Mouse (Mus musculus) stomach, embryonic 14.5 days (tissue): ENCODE measurements around the gene Cxcr1. TPM values are rescaled to one million over a fixed set of nuclear protein-coding genes. Genes with fewer than 3 reads are reported as not detected.
A peak's percentile ranks its signal among the peaks of the same experiment; 100 is the strongest.

ENCODE experiments used
- ATAC-seq: fragments of 200-750 bp; cut with Nextera tagmentation; 2 replicates; pipeline ENCODE4 v1.8.0; 2017; ENCODE audit warnings: low read depth, moderate TSS enrichment; ENCODE audit not compliant: insufficient number of reproducible peaks, insufficient read depth, low FRiP score
- H3K27ac ChIP-seq: fragments of 300-500 bp; sonication (generic); 2 replicates; pipeline ENCODE4 v1.5.1; 2014; ENCODE audit warnings: mild to moderate bottlenecking, low read length, moderate library complexity, mixed read lengths
- H3K27me3 ChIP-seq: fragments of 300-500 bp; sonication (generic); 2 replicates; pipeline ENCODE4 v1.6.1; 2014; ENCODE audit warnings: low read length, control low read depth, mixed read lengths; ENCODE audit not compliant: control insufficient read depth, insufficient read depth
- H3K36me3 ChIP-seq: fragments of 300-500 bp; sonication (generic); 2 replicates; pipeline ENCODE4 v1.6.1; 2014; ENCODE audit warnings: mild to moderate bottlenecking, control low read depth, low read length, moderate library complexity, mixed read lengths; ENCODE audit not compliant: control insufficient read depth, insufficient read depth
- H3K4me1 ChIP-seq: fragments of 300-500 bp; sonication (generic); 2 replicates; pipeline ENCODE4 v1.6.1; 2014; ENCODE audit warnings: low read length, control low read depth, mixed read lengths; ENCODE audit not compliant: control insufficient read depth, insufficient read depth
- H3K4me2 ChIP-seq: fragments of 300-500 bp; sonication (generic); replicated peaks from 2 replicates; pipeline ENCODE4 v1.6.1; 2014; ENCODE audit warnings: low read depth, low read length, control low read depth
- H3K4me3 ChIP-seq: fragments of 300-500 bp; sonication (generic); 2 replicates; pipeline ENCODE4 v1.5.1; 2014; ENCODE audit warnings: low read depth, low read length, control low read depth
- H3K9ac ChIP-seq: fragments of 300-500 bp; sonication (generic); replicated peaks from 2 replicates; pipeline ENCODE4 v1.6.1; 2014; ENCODE audit warnings: low read depth, mild to moderate bottlenecking, control low read depth, low read length, moderate library complexity, mixed read lengths
- H3K9me3 ChIP-seq: fragments of 300-500 bp; sonication (generic); 2 replicates; pipeline ENCODE4 v1.6.1; 2016; ENCODE audit warnings: low read depth, low read length, control low read depth; ENCODE audit not compliant: control insufficient read depth
- WGBS: fragments of 180-500 bp; shearing (Covaris S2); extraction: QIAGEN DNeasy Blood & Tissue Kit; methylation state at CpG from one replicate; pipeline ENCODE4 v1.1.7; 2014; 5-methylcytosine and 5-hydroxymethylcytosine counted together
- polyA plus RNA-seq: library from polyadenylated mRNA; unstranded; fragments of >200 nt; fragmentation: Nextera tagmentation; extraction: Ambion mirVana; gene quantifications from 2 replicates; pipeline ENCODE4 v1.2.1, GENCODE M21; 2014

The Cxcr1 gene
- polyA plus RNA-seq, 1 experiment from 2014 or later: not detected

- Histone ChIP-seq H3K4me3 (no peak overlapping the region), H3K4me2 (no peak overlapping the region), H3K9ac (no peak overlapping the region), H3K9me3 (no peaks in the 10 kb centered on the region), H3K4me1 (peaks cover 9% of the 10 kb centered on the region; the same call in 1 of the 2 replicates), H3K36me3 (no peaks in the 10 kb centered on the region), H3K27me3 (no peaks in the 10 kb centered on the region), H3K27ac (no peak overlapping the region)
- no peak for ATAC-seq
- WGBS: 55% methylated on average over 2 of the region's 2 CpGs
These were observed 11.4 kb downstream of the Cxcr1 start for GRCm38 (mm10) chr1:74183006-74183405.

GRCm38 (mm10) chr1:74181462-74181861, 13.0 kb downstream of the Cxcr1 start:
- no peak overlapping the region for H3K9ac ChIP-seq
- H3K4me3 ChIP-seq: no peak overlapping the region
- no peaks in the 10 kb centered on the region for H3K36me3 ChIP-seq
- no peaks in the 10 kb centered on the region for H3K9me3 ChIP-seq
- no peak for ATAC-seq
- 69% methylated on average over 2 of the region's 2 CpGs for WGBS
- peaks cover 12% of the 10 kb centered on the region for H3K4me1 ChIP-seq
- H3K27ac ChIP-seq: no peak overlapping the region
- H3K27me3 ChIP-seq: no peaks in the 10 kb centered on the region
- H3K4me2 ChIP-seq: no peak overlapping the region

- peak overlapping the region; percentile 86 for H3K27ac ChIP-seq
- H3K27me3 ChIP-seq: no peaks in the 10 kb centered on the region
- no peak overlapping the region for H3K9ac ChIP-seq
- H3K4me1 ChIP-seq: peaks cover 16% of the 10 kb centered on the region
- no peak overlapping the region for H3K4me3 ChIP-seq
- peak; percentile 78; the same call in 1 of the 2 replicates for ATAC-seq
- H3K36me3 ChIP-seq: no peaks in the 10 kb centered on the region
- H3K9me3 ChIP-seq: no peaks in the 10 kb centered on the region
- 32% methylated on average over 9 of the region's 9 CpGs for WGBS
- H3K4me2 ChIP-seq: no peak overlapping the region
These were observed 14.6 kb downstream of the Cxcr1 start for GRCm38 (mm10) chr1:74179624-74180408.

- H3K9ac ChIP-seq: no peak overlapping the region
- H3K9me3 ChIP-seq: no peaks in the 10 kb centered on the region
- peak overlapping the region; percentile 1; the same call in 1 of the 2 replicates for H3K27ac ChIP-seq
- no peak for ATAC-seq
- peaks cover 16% of the 10 kb centered on the region for H3K4me1 ChIP-seq
- H3K27me3 ChIP-seq: no peaks in the 10 kb centered on the region
- no peaks in the 10 kb centered on the region for H3K36me3 ChIP-seq
- WGBS: 79% methylated on average over 3 of the region's 3 CpGs
- H3K4me3 ChIP-seq: no peak overlapping the region
- H3K4me2 ChIP-seq: no peak overlapping the region
These were observed 15.8 kb downstream of the Cxcr1 start for GRCm38 (mm10) chr1:74178618-74179017.

GRCm38 (mm10) chr1:74175731-74176130, 18.7 kb downstream of the Cxcr1 start:
- ATAC-seq: peak; percentile 49; the same call in 1 of the 2 replicates
- H3K36me3 ChIP-seq: no peaks in the 10 kb centered on the region

GRCm38 (mm10) chr1:74172722-74173121, 21.7 kb downstream of the Cxcr1 start:
- no peaks in the 10 kb centered on the region for H3K9me3 ChIP-seq
- ATAC-seq: no peak
- H3K36me3 ChIP-seq: no peaks in the 10 kb centered on the region
- H3K27ac ChIP-seq: no peak overlapping the region
- 76% methylated on average over 3 of the region's 3 CpGs for WGBS
- no peak overlapping the region for H3K9ac ChIP-seq
- no peak overlapping the region for H3K4me3 ChIP-seq
- H3K4me2 ChIP-seq: no peak overlapping the region
- no peaks in the 10 kb centered on the region for H3K27me3 ChIP-seq
- H3K4me1 ChIP-seq: peaks cover 4% of the 10 kb centered on the region; the same call in 1 of the 2 replicates

More at GRCm38 (mm10) chr1:74175731-74176130, 18.7 kb downstream of the Cxcr1 start:
- WGBS: 41% methylated on average over 4 of the region's 4 CpGs
- Histone ChIP-seq H3K4me2 (no peak overlapping the region), H3K9ac (no peak overlapping the region), H3K4me1 (peaks cover 16% of the 10 kb centered on the region), H3K9me3 (no peaks in the 10 kb centered on the region), H3K27ac (no peak overlapping the region; the same call in 1 of the 2 replicates), H3K4me3 (no peak overlapping the region), H3K27me3 (no peaks in the 10 kb centered on the region)

- no peak overlapping the region for H3K9ac ChIP-seq
- H3K27ac ChIP-seq: no peak overlapping the region
- H3K4me3 ChIP-seq: no peak overlapping the region
- no peaks in the 10 kb centered on the region for H3K4me1 ChIP-seq
- no peak overlapping the region for H3K4me2 ChIP-seq
- no peaks in the 10 kb centered on the region for H3K36me3 ChIP-seq
- H3K9me3 ChIP-seq: no peaks in the 10 kb centered on the region
- no peak for ATAC-seq
- WGBS: 82% methylated on average over 3 of the region's 3 CpGs
- H3K27me3 ChIP-seq: no peaks in the 10 kb centered on the region
These were observed 24.7 kb downstream of the Cxcr1 start for GRCm38 (mm10) chr1:74169721-74170120.

- no peaks in the 10 kb centered on the region for H3K27me3 ChIP-seq
- H3K4me1 ChIP-seq: no peaks in the 10 kb centered on the region
- no peaks in the 10 kb centered on the region for H3K9me3 ChIP-seq
- no peaks in the 10 kb centered on the region for H3K36me3 ChIP-seq
- H3K4me3 ChIP-seq: no peak overlapping the region
- H3K9ac ChIP-seq: no peak overlapping the region
- H3K4me2 ChIP-seq: no peak overlapping the region
- ATAC-seq: no peak
- 76% methylated on average over 5 of the region's 5 CpGs for WGBS
- H3K27ac ChIP-seq: no peak overlapping the region
These were observed 27.3 kb downstream of the Cxcr1 start for GRCm38 (mm10) chr1:74167136-74167535.
